Mouse (Mus musculus): Measurements from ENCODE around the gene Mchr1.

DNA sequence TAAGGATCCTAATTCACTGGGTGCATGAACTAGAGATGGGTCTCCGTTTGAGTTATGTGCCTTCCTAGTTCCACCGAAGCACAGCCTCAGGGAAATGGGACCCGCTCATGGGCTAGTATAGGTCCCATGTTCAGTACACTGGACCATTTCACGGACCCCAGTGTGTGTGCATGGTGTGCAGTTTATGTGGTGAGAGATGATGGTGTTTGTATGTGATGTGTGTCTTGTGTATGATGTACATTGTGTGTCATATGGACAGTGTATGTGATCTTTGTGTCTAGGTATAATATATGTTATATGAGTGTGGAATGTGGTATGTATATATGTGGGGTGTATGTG is 13.0 kb downstream of the Mchr1 start:
- TF ChIP-seq JUN (IDR thresholded peaks at IDR 0.05; ENCODE audit: insufficient read depth, low read depth, low read length) (no peak), MAFK (IDR thresholded peaks at IDR 0.05; ENCODE audit: insufficient replicate concordance, low read length) (no peak), RCOR1 (conservative IDR thresholded peaks at IDR 0.05; ENCODE audit: low read depth, low read length) (no peak), EP300 (IDR thresholded peaks at IDR 0.05; ENCODE audit: low read length) (no peak), TCF12 (IDR thresholded peaks at IDR 0.05; ENCODE audit: low read depth, low read length) (no peak)

All from CH12.LX (cell line).